Mouse (Mus musculus): Measurements from ENCODE around the gene Tomm7.
"Not testable (repeated sequence)": the region's sequence is repeated elsewhere in the genome, so short reads cannot be mapped to it uniquely, and the experiment has no call there.

Tomm7 gene

DNA sequence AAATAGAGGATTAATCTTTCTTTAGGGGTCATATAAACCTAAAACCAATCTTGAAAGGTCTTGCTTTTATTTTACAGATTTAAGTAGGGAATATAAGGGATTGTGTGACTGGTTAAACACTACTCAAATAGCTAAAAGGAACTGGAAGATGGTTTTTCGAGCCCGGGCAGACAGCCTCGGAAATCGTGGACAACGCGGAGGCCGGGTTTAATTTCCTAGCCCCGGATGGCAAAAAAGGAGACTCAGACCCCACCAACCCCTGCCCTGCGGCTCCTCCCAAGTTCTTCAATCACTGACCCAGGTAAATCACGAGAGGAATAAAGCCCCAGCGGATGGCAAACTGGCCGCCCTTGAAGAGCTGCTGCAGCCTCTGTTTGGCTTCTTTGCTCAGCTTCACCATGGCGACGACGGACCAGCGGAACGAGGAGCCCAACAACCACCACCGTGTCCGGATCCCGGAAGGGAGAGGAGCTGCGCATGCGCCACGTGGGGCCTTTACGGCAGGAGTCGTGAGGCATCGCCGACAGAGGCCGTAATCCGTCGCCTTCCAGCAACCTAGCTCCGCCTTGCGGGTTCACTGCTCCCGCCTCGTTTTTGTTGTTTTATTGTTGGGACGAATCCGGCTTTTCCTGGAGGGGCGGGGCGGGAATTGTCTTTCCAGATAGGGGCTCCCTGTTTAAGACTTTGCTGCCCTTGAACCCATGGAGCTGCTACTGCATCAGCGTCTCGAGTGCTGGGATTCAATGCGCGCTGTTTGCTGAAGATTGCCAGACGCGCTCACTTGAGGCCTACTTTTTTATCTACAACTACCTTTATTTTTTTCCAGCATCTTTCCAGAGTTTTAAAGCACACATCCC is at the start of gene Tomm7:
Gene Tomm7, minus strand, starts transcription at position 488 of the 857 bp plus-strand sequence.
- DNase-seq (ENCODE audit: low spot score in 2 of 2) = peak; percentile 96 to 97

DNA sequence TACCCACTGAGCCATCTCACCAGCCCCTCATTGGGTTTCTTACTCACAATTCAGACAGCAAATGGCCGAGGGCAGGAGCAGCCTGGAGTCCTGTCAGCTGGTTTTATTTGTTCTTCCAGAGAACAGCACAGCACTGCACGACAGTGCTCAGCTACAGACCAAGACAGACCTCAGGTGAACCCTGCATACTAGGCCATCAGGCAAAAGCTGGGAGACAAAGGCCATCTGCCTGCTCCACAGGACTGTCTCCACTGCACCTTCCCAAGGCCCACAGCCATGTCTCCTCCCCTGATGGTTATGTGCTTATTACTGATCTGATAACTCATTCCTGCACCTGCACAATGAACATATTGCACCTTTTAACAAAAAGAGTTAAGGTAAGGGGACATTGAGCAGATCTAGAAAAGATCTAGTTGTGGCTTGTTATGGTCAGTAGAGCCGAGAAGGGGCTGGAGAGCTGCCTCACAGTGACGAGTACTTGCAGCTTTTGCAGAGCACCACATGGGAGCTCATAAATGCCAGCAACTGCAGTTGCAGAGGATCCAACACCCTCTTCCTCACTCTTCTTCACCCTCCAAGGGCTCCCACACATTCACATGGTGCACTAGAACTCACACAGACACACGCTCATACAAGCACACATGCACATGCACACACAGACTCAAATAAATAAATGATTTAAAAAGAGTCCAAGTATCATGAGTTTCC is 49.3 kb upstream of the Tomm7 start:
- no peak for DNase-seq (ENCODE audit: low spot score in 2 of 2)

DNA sequence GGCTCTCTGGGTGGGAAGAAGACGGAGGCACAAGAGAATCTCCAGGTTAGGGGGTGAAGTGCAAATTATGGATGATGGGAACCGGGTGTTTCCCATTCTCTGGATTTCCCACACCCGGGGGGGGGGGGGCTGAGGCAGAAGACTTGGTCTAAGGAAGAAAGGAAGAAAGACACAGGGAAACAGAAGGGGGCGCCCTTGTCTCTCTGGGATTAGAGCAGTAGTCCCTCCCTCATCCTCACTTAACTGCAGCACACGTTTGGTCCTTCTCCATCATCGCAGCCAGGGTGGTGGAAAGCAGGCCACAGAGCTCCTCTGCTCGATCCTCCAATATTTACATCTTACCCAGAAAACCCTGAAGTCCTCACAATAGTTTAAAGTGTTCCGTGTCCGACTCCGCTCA is 46.8 kb upstream of the Tomm7 start:
- peak; percentile 75 to 76 for DNase-seq (ENCODE audit: low spot score in 2 of 2)

DNA sequence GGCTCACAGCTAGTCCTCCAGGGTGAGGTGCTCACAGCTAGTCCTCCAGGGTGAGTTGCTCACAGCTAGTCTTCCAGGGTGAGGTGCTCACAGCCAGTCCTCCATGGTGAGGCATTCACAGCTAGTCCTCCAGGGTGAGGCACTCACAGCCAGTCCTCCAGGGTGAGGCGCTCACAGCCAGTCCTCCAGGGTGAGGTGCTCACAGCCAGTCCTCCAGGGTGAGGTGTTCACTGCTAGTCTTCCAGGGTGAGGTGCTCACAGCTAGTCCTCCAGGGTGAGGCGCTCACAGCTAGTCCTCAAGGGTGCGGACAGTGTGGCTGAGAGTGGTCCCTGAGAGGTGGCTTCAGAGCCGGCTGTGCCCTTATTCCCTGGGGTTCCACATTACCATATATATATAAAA is 45.5 kb upstream of the Tomm7 start:
- no peak for DNase-seq (ENCODE audit: low spot score in 2 of 2)

DNA sequence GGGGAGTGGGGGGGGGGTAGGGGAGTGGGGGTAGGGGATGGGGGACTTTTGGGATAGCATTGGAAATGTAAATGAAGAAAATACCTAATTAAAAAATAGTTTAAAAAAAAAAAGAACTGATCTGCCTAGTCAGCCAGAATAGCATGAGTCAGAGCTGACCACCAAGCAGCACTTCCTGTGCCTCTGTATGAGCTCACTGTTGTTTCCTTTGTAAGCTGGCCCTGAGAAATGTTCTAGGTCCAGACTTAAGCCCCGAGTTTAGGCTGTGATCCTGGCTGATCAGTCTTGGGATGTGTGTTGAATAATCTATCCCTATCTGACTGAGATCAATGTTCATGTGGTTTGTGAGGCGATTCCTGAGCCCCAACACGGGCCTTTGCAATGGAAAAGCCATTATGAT is 43.1 kb upstream of the Tomm7 start:
- no peak for DNase-seq (ENCODE audit: low spot score in 2 of 2)

DNA sequence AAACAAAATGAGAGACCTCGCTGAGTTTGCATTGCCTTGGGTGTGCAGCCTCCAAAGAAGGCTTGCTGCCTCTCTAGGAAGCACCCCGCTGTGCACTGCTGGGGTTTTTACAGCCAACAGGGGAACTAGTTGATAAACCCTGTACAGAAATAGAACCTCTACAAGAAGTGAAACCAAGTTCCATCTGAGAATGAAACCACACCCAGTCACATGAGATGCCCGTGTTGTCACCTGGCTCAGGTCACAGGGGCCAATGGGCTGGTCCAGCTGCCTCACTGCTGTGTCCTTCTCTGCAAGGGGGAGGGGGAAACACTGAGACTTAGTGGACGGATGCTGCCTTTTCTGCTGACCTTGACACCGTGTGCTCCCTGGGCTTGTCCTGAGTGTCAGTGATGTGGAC is 30.5 kb upstream of the Tomm7 start:
- no peak for DNase-seq (ENCODE audit: low spot score in 2 of 2)

DNA sequence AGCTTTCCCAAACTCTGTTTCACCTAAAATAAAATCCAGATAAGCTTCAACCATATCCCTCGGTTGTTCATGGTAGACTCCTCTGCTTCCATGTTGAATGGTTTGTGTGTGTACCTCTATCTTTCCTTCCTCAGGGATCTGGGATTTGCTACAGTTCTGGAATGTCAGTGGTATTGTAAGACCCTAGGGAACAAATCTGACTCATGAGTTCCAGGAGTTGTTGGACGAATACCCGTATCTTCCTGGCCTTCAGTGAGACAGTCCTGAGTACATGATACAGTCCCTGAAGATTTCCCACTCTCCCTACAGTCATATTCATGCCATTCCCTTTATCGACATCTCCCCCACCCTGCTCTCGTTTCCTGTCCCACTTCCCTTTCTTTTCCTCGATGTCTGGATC is 28.6 kb upstream of the Tomm7 start:
- no peak for DNase-seq (ENCODE audit: low spot score in 2 of 2)

DNA sequence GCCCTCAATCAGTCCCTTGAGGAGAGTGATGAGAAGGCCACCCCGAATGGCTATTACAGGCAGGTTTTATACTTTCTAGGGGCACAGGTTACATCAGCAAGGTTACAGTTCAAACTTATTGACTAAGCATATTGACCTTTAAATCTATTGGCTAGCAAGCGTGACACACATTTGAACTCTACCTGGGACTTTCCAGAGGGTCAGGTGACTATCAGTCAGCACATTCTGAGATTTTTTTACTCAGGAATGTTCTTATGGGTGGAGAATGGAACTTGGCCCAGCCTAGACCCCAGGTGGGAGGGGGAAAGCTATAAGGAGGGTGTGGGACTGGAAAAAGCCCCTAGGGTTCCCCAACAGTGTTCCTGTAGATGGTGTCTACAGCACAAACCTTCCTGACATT is 27.4 kb upstream of the Tomm7 start:
- not testable (repeated sequence) for DNase-seq (ENCODE audit: low spot score in 2 of 2)

DNA sequence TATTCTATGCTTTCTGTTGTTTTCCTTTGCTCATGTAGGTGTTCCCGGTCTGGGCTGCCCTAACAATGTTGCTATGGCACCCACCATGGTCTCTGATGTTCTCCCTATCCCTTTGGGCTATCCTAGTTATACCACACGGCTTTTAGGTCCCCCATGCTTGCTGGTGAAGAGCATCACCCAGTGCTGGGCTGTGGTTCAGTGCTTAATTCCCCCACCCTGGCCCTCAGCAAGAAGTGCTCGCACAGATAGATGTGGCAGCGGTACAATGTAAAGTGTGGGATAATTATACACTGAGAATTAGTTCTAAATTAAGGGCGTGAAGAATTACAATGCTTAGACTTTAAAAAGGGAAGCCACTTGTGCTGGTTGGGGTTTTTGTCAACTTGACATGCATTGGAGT is 22.0 kb upstream of the Tomm7 start:
- DNase-seq (ENCODE audit: low spot score in 2 of 2) = no peak

DNA sequence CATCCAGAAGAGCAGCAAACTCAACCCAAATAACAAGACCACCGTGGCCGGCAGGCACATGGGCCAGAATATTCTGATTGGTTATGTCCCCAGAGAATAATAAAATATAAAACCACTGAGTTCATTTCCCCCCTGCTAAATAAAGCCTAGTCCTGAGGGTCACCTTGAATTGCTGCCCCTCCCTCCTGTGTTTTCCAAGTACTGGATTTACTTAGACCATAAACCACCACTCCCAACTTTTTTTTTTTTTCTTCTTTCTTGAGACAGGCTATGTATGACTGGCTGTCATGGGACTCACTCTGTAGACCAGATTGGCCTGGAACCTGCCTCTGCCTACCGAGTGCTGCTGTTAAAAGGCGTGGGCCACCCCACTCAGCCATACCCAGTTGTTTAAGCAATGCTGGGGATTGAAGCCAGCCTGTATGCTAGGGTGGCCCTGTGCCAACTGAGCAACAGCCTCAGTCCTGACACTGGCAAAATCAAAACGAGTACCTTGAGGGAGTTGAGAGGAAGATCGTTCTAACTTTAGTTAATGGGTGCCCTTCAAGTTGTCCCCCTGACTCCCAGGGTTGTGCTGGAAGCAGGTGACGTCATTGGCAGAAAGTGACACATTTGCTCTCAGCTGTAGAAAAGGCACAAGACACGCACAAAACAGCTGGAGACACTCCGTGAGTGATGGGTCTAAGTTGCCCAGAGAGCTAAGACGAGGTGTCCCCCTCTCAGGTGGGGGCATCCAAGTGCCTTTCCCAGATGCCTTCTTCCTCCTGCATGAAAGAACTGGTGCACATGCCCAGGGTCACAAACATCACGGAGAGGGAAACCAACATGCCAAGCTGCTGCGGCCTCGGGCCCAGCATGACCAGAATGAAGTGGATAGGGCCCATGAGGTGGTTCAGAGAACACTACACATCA is 20.3 kb upstream of the Tomm7 start:
- no peak for DNase-seq (ENCODE audit: low spot score in 2 of 2)

DNA sequence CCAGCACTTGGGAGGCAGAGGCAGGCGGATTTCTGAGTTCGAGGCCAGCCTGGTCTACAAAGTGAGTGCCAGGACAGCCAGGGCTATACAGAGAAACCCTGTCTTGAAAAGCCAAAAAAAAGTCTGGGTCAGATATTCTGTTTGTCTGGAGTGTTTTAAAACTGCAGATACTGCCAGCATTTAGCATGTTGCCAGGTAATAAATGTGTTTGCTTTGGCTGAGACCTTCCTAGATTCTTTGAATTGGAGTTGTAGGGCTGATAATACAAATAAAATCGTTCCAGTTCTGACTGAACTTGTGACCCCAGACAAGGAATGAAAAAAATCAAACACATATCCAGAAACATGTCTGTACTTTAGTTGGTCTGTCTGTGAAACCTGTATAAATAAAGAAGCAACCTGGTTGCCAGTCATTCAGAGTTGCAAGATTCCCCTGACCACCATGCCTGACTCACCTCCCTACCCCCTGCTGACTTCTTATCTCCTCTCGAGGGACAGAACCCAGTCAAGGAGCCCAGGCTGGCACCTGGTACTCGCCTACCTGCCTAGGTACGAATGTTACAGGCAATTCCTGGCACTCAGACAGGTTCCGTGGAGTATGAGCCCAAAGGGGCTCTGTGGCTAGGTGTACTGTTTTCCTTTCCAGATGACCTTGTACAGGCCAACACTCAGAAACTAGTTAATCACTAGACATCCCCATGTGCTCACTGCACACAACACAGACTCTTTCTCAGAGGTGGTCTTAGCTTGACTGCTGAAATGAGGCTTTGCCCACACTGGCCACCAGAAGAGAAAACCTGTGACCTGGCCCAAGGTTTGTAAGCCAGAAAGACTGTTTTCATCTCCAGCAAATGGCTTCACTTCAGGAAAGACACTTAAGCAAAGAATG is 19.4 kb upstream of the Tomm7 start:
- no peak for DNase-seq (ENCODE audit: low spot score in 2 of 2)

DNA sequence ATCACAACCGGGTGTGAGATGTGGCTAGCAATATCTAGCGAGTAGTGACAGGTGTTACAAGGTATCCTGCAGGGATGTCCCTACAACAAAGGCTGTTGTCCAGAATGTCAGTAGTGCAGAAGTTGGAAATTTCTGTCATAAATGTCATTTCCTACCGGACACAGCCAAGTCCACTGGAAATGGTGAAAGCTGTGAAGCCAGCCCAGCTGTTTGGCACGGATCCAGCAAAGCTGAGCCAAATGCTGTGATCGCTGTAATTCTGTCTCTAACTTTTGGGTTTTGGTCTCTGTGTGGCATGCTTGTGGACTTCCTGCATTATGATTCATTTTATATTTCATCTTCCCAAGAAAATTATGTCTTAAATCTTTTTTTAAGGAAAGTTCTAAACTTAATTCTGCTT is 18.3 kb upstream of the Tomm7 start:
- no peak for DNase-seq (ENCODE audit: low spot score in 2 of 2)

DNA sequence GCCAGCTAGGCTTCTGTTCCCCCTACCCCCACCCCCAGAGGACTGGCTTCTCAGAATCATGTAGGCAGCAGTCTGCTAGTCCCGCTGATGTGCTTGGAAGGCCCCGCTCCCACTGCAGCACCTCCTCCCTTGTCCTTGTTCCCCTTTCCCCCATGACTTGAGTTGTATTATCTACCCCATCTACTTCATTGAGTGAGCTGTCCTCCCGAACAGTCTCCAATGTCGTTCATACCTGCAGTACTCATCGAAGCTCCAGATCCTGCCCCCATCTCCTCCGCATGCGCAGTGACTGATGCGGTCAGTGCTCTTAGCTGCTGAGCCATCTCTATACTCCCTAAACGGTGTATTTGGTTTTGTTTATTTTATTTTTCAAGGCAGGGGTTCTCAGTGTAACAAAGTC is 17.8 kb upstream of the Tomm7 start:
- no peak for DNase-seq (ENCODE audit: low spot score in 2 of 2)

DNA sequence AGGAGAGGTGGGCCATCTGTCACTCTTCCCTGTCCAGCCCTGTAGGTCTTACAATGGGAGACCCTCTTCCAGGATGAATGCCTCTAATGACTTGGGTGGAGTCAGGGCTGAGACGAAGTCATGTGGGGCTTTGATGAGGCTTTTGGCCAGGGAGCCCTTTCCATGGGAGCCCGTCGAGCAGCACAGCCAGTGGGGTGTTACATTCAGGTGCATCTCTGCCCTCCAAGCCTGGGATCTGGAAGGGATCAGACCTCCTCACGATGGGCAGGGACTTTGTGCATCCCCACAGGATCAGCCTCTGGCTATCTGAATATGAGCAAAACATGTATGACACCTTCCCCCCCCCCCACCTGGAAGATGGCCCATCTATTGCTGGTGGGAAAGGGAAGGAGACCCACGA is 15.9 kb upstream of the Tomm7 start:
- no peak for DNase-seq (ENCODE audit: low spot score in 2 of 2)

DNA sequence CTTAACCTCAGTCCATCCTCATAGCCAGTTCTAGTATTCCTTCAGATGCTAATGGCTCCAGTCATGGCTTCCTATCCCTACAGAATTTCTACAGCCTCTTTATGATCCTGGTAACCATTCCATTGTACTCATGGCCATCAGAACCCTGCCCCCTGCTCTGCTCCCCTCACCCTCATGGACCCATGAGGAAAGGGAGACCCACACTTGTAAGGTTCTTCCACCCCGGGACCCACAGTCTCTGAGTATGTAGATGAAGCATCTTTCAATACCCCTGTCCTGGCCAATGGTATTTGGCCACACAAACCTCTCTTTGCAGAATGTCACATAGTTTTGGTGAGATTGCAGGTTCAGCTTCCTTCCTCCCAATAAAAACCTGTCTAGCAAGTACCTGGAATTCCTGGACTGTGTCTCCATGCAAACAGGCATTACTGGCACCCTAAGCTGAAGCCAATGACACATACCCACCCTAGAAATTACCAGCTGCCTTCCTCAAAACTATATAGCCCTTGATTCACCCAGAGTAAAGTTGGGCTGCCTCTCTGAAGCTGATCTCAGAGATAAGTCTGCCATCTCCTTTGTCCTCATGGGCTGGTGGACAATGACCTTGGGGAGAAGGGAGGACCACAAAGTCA is 15.2 kb upstream of the Tomm7 start:
- DNase-seq (ENCODE audit: low spot score in 2 of 2) = no peak

DNA sequence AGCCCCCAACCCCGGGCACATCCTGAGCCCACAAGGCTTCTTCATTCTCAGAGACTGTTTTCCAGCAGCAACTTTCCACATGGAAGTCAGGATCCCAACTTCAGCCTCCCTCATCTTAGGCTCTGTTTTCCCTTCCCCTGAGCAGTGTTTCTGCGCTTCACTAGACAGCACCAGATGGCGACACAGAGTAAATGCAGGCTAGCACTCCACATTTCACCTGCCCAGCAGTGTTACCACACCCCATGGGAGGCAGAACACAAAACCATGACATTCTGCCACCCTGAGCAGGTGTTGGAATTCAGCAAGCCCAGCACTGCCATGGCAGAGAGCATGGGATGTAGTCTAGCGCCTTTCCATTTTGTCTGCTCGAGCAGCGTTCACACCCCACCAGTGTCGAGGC is 14.7 kb upstream of the Tomm7 start:
- no peak for DNase-seq (ENCODE audit: low spot score in 2 of 2)

DNA sequence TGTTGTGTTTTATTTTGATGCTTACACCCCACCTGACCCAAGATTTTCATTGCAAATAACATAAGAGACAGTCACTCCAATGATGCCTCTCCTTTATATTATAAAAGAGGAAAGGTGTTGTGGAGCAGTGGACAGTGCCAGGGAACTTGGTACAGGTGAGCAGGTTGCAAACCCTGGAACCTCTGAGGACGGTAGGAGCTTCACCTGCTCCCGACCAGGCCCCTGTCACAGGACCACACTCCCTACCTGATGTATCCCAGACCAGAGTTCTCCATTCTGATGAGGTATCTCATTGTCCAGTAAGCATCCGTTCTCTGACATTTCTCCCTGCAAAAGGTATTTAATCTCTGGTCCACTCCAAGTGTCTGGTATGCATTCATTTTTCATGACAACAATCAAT is 14.0 kb upstream of the Tomm7 start:
- DNase-seq (ENCODE audit: low spot score in 2 of 2) = no peak

DNA sequence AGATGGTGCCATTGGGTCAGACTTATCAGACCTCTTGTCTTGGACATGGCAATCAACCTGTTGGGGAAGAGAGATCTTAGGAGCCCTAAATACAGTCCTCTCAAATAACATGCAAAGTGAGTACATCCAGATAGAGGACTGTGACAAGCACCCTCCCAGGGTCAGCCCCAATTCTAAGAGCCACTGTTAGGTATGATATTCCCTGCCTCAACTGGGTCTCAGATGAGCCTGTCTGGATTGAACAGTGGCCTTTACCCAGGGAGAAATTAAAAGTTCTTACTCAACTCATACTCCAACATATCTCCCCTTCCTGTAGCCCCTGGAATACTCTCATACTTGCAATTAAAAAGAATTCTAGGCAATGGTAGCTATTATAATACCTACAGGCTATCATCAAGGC is 13.2 kb upstream of the Tomm7 start:
- no peak for DNase-seq (ENCODE audit: low spot score in 2 of 2)

DNA sequence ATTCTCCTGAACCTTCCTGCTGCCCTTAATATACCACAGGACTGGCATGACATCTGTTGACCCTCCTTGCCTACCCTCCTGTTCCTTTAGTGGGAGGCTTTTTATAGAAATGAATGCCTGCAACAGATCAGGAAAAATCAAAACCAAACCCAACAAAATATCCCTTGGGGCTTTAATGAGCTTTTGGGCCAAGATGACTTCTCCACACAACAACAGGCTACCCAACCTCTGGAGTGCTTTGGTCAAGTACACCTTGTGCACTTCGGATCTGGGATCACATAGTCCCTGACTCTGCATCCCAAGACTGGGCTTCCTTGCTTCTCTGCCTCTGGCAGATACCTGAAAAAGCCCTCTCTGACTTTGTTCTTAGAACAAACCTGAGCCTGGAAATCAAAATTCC is 12.2 kb upstream of the Tomm7 start:
- DNase-seq (ENCODE audit: low spot score in 2 of 2) = no peak

DNA sequence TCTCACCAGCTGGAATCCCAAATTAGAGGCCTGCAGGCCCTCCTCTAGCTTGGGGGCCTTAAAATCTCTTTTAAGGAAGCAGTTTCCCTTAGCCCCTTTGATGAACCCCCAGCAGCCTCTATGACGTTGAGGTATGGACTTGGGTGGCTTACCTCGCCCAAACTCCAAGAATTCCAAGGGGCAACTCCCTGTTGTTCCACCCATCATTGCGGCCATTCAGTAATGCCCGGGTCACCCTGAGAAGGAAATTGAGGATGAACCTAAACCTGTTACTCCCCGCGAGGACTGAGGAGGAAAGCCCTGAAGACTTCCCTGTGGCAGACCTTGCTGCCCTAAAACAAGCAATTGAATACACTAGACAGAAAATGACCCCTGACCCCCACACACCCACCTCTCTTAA is 11.5 kb upstream of the Tomm7 start:
- DNase-seq (ENCODE audit: low spot score in 2 of 2) = no peak

DNA sequence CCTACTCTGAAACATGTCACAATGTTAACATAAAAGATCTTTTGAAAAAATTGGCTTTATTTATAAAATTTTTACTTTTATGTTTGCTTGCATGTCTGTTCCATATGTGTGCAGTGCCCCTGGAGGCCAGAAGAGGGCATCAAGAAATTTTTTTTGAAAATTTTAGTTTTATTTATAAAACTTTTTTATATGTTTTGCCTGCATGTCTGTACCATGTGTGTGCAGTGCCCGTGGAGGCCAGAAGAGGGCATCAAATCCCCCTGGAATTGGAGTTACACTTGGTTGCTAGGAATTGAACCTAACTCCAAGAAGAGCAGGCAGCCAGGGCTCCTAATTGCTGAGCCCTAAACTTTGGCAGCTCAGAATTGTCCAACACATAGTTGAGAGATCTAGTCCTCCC is 9.0 kb upstream of the Tomm7 start:
- not testable (repeated sequence) for DNase-seq (ENCODE audit: low spot score in 2 of 2)

Measured in right cerebral cortex, adult 2 months (tissue).